Mouse (Mus musculus) thymus, postnatal 0 days (tissue): Measurements from ENCODE around the gene Yeats2. TPM values are rescaled to one million over a fixed set of nuclear protein-coding genes. Genes with fewer than 3 reads are reported as not detected.
A peak's percentile ranks its signal among the peaks of the same experiment; 100 is the strongest.

Experiments
- DNase-seq: peaks from one replicate; pipeline ENCODE4 v3.0.0-alpha.2; 2015; ENCODE audit warnings: low spot score
- polyA plus RNA-seq: library from polyadenylated mRNA; unstranded; fragments of >200 nt; fragmentation: Nextera tagmentation; extraction: Ambion mirVana; gene quantifications from 2 replicates; pipeline ENCODE4 v1.2.1, GENCODE M21; 2015

The Yeats2 gene
- polyA plus RNA-seq, 1 experiment from 2014 or later = 9.9 TPM

- DNase-seq = no peak
These were observed 50.5 kb downstream of the Yeats2 start for GRCm38 (mm10) chr16:20191161-20191882.

DNA sequence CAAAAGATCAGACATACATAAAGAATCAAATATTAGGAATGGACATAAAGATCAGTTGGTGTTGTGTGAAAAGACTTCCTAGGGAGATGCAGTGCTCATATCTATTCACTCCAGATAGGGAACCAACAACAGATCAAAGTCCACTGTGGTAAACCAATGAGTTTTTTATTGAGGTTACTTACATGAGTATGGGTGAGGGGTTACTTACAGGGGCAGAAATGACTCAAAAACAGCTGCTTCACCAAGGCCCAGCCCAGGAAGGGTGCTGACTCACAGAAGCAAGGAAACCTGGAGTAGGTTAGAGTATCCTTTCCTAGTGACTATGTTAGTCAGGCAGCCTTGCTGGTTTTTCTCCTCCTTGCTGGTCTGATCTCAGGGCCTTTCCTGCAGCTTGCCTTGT, 51.2 kb downstream of the Yeats2 start:
- DNase-seq = no peak

DNA sequence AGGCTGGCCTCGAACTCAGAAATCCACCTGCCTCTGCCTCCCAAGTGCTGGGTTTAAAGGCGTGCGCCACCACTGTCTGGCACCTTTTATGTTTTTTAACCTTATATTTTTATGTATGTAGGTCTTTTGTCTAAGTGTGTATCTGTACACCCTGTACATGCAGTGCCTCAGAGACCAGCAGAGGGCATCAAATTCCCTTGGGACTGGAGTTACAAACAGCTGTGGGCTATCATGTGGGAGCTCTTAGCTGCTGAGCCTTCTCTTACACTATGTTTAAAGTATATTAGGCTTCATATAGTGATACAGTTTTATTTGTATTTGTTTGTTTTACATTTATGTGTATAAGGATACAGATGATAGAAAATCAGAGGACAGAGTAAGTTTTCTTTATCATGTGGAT, 54.7 kb downstream of the Yeats2 start:
- DNase-seq = peak; percentile 19

DNA sequence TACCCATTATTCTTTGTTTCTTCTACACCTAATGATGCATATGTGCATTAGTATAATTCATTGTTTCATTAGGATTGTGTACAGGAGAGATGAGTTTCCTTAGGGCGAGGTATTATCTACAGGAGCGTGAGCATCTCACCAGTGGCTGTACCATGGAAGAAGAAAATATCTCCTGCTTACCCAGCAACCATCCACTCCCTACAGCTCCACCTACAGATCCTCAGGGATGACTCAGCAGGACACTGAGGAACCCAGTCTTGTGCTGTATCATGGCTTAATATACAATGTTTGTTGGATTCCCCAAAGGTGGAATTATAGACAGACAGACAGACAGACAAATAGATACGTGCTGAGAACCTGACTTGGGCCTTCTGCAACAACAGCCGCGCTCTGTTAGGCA, 56.1 kb downstream of the Yeats2 start:
- no peak for DNase-seq

GRCm38 (mm10) chr16:20199501-20200201, 58.8 kb downstream of the Yeats2 start:
- peak; percentile 5 for DNase-seq

- DNase-seq = peak; percentile 65
These were observed 72.8 kb downstream of the Yeats2 start for GRCm38 (mm10) chr16:20213591-20214226.

DNA sequence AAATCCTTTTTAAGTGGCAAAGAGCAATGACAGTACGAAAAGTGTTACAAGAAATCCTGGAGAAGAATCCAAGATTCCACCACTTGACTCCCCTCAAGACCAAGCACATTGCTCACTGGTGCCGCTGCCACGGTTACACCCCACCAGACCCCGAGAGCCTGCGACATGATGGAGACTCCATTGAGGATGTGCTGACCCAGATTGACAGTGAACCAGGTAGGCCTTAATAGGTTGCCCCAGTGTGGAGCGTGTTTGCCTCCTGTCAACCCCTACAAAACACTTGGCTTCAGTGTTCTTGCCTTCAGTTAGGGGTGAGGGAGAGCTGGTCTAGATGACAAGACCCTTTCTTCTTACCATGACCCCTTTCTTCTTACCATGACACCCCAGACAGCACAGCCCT, 81.9 kb downstream of the Yeats2 start:
- DNase-seq = no peak

- no peak for DNase-seq
These were observed 85.8 kb downstream of the Yeats2 start for GRCm38 (mm10) chr16:20226676-20227075.

GRCm38 (mm10) chr16:20227504-20227903, 86.6 kb downstream of the Yeats2 start:
- DNase-seq = no peak

GRCm38 (mm10) chr16:20228167-20228566, 87.3 kb downstream of the Yeats2 start:
- DNase-seq = no peak

DNA sequence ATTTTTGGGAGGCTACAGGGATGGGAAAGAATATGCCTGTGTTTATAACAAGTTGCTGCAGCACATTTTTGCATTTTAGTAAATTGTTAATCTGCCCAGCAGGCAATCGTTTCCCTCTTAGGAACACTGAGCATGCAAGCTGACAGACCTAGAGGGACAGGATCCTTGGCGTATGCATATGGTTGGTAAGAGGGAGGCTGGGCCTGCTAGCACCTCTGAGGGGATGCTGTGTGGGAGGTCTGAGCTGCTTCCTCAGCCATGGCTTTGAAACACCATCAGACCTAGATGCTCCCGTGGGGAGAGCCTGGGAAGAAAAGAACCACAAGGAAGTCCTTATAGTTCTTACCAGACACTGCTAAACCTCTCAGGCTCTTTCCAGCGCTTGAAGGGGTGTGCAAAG, 93.5 kb downstream of the Yeats2 start:
- DNase-seq = no peak

GRCm38 (mm10) chr16:20237426-20237825, 96.6 kb downstream of the Yeats2 start:
- no peak for DNase-seq

DNA sequence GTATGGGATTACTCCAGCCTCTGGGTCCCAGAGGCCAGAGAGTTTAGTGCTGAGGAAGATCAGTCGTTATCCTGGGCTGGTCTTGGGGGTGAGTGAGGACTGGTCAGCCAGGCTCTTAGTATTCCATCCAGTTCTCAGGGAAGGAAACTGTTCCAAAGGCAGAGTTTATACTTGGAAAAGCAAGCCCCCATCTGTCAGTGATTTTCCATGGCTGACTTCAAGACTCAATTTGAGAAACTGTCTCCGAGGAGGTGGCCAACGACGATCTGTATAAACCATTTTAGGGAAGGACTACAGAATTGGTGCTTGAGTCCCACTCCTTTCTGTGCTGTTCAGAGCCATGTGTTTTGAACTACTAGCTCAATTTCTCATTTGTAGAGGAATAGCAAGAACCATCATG, 97.8 kb downstream of the Yeats2 start:
- DNase-seq = no peak

- DNase-seq = peak; percentile 19
These were observed 99.9 kb downstream of the Yeats2 start, which contains the start of gene Map6d1 for GRCm38 (mm10) chr16:20240468-20241414. Gene Map6d1, minus strand, starts transcription at chr16:20241358.

DNA sequence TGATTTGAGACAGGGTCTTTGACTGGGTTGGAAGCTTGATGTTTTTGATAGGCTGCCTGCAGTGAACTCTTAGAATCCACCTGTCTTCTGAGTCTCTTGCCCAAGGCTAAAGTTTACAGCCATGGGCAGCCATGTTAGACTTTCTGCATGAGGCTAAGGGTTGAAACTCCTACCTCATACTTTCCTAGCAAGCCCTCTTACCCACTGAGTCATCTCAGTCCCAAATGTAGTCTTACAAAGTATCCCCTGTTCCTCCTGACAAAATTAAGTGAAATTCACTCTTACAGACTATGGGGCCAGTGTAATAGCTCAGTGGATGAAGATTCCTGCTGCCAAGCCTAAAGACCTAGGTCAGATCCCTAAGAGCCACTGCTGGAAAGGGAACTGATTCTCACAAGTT, 106.2 kb downstream of the Yeats2 start:
- no peak for DNase-seq

DNA sequence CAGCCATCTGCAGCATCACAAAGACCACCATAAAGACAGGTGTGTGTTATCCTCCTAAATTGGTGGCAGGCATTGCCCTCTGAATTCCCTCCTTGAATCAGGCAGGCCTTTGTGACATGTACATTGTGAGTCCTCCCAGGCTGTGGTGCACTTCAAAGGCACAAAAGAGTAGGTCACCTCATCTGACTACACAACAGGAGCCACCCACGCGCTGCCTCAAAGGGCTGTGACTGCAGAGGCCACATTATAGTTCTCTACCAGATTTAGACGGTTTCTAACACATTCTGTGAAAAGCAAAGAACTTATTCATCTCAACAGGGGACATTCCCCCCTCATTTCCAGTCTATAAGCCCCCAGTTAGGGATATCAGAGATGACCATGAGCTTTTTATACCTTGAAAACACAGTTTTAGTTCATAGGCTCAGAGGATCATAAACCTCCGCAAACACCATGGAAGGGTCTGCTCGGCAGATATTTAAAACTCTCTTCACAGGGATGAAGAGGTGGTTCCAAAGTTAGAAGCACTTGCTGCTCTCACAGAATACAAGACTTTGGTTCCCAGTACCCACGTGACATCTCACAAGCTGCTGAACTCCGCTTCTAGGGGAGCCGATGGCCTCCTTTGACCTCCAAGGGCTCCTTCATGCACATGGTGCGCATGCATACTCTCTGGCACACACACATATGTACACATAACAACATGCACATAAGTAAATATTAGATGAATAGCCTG, 107.7 kb downstream of the Yeats2 start:
- DNase-seq = no peak

DNA sequence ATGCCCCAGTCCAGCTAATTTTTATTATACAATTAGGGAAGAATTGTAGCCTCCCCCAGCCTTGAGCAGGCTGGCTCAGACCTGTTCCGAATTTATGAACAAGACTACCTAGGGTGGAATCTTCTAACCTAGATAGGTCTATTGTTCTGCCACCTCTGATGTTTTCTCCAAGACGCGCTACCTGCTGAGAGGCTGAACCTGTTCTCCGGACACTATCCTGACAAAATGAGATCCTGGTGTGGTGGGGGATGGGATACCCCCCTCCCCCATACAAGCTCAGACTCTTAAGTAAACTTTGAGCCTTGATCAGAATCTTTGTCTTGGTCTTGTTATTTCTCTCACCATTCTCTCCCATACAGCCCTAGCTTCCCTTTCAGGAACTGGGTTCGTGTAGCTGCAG, 117.1 kb downstream of the Yeats2 start:
- DNase-seq = no peak

GRCm38 (mm10) chr16:20265089-20265488, 124.2 kb downstream of the Yeats2 start:
- DNase-seq = no peak

DNA sequence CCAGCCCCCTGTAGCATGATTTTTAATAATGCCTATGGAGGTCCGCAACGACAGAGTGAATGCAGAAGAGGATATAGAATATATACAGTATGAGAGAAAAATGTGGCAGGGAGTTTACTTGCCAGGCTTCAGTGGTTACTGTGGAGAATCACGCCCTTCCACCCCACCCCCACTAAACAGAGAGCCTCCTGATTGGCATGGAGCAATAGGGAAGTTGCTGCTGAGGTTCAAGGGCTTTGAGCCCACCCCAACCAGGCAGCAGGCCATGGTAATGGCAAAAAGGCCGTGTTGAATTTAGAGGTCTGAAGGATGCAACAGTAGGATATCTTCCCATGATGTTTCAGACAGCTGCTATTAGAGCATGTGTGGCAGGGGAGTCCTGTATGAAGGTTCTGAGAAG, 130.5 kb downstream of the Yeats2 start:
- DNase-seq = no peak

DNA sequence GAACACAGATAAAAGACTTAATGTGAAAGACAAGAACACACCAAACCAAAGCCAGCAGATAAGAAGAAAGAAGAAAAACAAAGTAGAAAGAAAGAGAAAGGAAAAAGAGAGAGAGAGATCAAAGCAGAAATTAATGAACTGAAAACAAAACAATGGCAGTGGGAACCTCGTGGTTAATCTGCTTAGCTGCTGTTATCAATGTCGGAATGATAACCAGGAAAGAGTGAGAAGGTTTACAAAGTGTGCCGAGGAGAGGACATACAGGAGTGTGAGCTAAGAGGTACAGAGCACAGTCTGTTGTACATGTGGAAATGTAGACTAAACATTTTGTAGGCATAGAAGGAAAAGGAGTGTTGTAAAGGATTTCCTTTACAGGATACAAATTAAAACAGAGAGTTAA, 132.1 kb downstream of the Yeats2 start:
- no peak for DNase-seq

DNA sequence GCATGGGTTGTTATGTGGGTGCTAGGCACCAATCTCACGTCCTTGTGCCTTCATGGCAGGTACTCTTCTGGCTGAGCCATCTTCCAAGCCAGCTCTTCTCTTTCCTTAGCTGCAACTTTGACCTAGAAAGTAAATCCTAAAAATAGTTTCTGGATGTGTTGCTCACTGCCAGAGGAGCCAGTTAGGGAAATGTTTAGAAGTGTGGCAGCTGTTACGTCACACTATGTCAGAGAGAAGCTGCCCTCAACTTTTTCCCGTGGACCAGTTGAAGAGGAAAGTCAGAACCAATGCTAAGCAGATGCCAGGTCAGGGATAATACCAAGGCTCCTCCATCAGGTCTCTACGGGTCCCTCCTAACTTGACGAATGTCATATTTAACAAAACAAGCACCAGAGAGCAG, 138.5 kb downstream of the Yeats2 start:
- DNase-seq = no peak
